Mouse (Mus musculus) MEL (cell line): Measurements from ENCODE around the gene Ilf3. TPM values are rescaled to one million over a fixed set of nuclear protein-coding genes. Genes with fewer than 3 reads are reported as not detected.

ENCODE experiments used
- DNase-seq: peaks from one replicate; pipeline ENCODE4 v3.0.0; 2011; ENCODE audit warnings: low read depth, low spot score
- H3K27ac ChIP-seq: 2 replicates; pipeline ENCODE4 v1.5.1; 2012; ENCODE audit warnings: low read depth, mild to moderate bottlenecking, control low read depth, low read length, moderate library complexity; ENCODE audit not compliant: control insufficient read depth
- H3K27me3 ChIP-seq, 2 experiments: fragments of 150-350 bp in 1 of 2; sonication (generic) in 1 of 2; 2 replicates each; pipeline ENCODE4 v1.6.1; 2012; ENCODE audit warnings: low read length in 2 of 2, mild to moderate bottlenecking in 2 of 2, improper control_type of control experiment in 1 of 2, moderate library complexity in 1 of 2; ENCODE audit not compliant: insufficient read depth in 2 of 2, control insufficient read depth in 1 of 2
- H3K36me3 ChIP-seq, 2 experiments: 2 replicates each; pipeline ENCODE4 v1.6.1; 2012 to 2014; ENCODE audit warnings: low read length in 2 of 2, improper control_type of control experiment in 1 of 2, inconsistent platforms in 1 of 2, mild to moderate bottlenecking in 1 of 2; ENCODE audit not compliant: insufficient read depth in 2 of 2, control insufficient read depth in 1 of 2
- H3K4me1 ChIP-seq, 2 experiments: fragments of 150-350 bp in 1 of 2; sonication (generic) in 1 of 2; 2 replicates each; pipeline ENCODE4 v1.6.1; 2012; ENCODE audit warnings: low read length in 2 of 2, improper control_type of control experiment in 1 of 2, mild to moderate bottlenecking in 1 of 2; ENCODE audit not compliant: insufficient read depth in 2 of 2, control insufficient read depth in 1 of 2
- H3K4me3 ChIP-seq, 2 experiments: fragments of 150-350 bp in 1 of 2; sonication (generic) in 1 of 2; 2 replicates each; pipeline ENCODE4 v1.5.1; 2012; ENCODE audit warnings: low read depth in 2 of 2, low read length in 2 of 2, mild to moderate bottlenecking in 2 of 2, moderate library complexity in 2 of 2, control low read depth in 1 of 2, improper control_type of control experiment in 1 of 2; ENCODE audit not compliant: control insufficient read depth in 1 of 2, insufficient read depth in 1 of 2
- H3K79me2 ChIP-seq: 2 replicates; pipeline ENCODE4 v1.6.1; 2012; ENCODE audit warnings: mild to moderate bottlenecking, low read length, moderate library complexity; ENCODE audit not compliant: control insufficient read depth, poor library complexity, insufficient read depth
- H3K9ac ChIP-seq: 2 replicates; pipeline ENCODE4 v1.6.1; 2012; ENCODE audit warnings: low read depth, mild to moderate bottlenecking, control low read depth, low read length, moderate library complexity; ENCODE audit not compliant: control insufficient read depth, poor library complexity, severe bottlenecking
- H3K9me3 ChIP-seq: fragments of 150-350 bp; sonication (generic); replicated peaks from 2 replicates; pipeline ENCODE4 v1.6.1; 2012; ENCODE audit warnings: mild to moderate bottlenecking, low read length, improper control_type of control experiment, moderate library complexity; ENCODE audit not compliant: insufficient read depth
- CHD2 ChIP-seq: IDR thresholded peaks from 2 replicates; pipeline ENCODE4 v1.6.1; 2011; ENCODE audit warnings: low read length, improper control_type of control experiment
- CTCF ChIP-seq, 3 experiments: IDR thresholded peaks in 2 of 3; conservative IDR thresholded peaks in 1 of 3; 2 replicates each; pipeline ENCODE4 v1.5.1; 2011 to 2012; ENCODE audit warnings: low read length in 3 of 3, low read depth in 2 of 3, mild to moderate bottlenecking in 2 of 3, improper control_type of control experiment in 1 of 3, inconsistent platforms in 1 of 3, mixed read lengths in 1 of 3, moderate library complexity in 1 of 3; ENCODE audit not compliant: control insufficient read depth in 1 of 3, insufficient read depth in 1 of 3, poor library complexity in 1 of 3, severe bottlenecking in 1 of 3
- ELF1 ChIP-seq: IDR thresholded peaks from 2 replicates; pipeline ENCODE4 v1.6.1; 2014; ENCODE audit warnings: low read depth, mild to moderate bottlenecking, inconsistent platforms, low read length, improper control_type of control experiment, moderate library complexity
- EP300 ChIP-seq, 2 experiments: IDR thresholded peaks; 2 replicates each; pipeline ENCODE4 v1.6.1; 2011; ENCODE audit warnings: improper control_type of control experiment in 2 of 2, low read length in 2 of 2, low read depth in 1 of 2, mild to moderate bottlenecking in 1 of 2
- ETS1 ChIP-seq: IDR thresholded peaks from 2 replicates; pipeline ENCODE4 v1.6.1; 2012; ENCODE audit warnings: low read depth, mild to moderate bottlenecking, inconsistent platforms, low read length, improper control_type of control experiment, moderate library complexity
- GATA1 ChIP-seq: IDR thresholded peaks from 2 replicates; pipeline ENCODE4 v1.6.1; 2011; ENCODE audit warnings: low read depth, low read length, improper control_type of control experiment
- JUND ChIP-seq: IDR thresholded peaks from 2 replicates; pipeline ENCODE4 v1.6.1; 2011; ENCODE audit warnings: low read depth, mild to moderate bottlenecking, improper control_type of control experiment, low read length
- KAT2A ChIP-seq: conservative IDR thresholded peaks from 2 replicates; pipeline ENCODE4 v1.6.1; 2012; ENCODE audit warnings: low read depth, low read length, improper control_type of control experiment, inconsistent platforms
- MAFK ChIP-seq: IDR thresholded peaks from 2 replicates; pipeline ENCODE4 v1.6.1; 2011; ENCODE audit warnings: low read depth, mild to moderate bottlenecking, low read length, improper control_type of control experiment, borderline replicate concordance
- MAX ChIP-seq: IDR thresholded peaks from 2 replicates; pipeline ENCODE4 v1.6.1; 2011; ENCODE audit warnings: low read length, improper control_type of control experiment
- MAZ ChIP-seq: IDR thresholded peaks from 2 replicates; pipeline ENCODE4 v1.6.1; 2012; ENCODE audit warnings: low read depth, mild to moderate bottlenecking, inconsistent platforms, low read length, improper control_type of control experiment
- MEF2A ChIP-seq: IDR thresholded peaks from 2 replicates; pipeline ENCODE4 v1.6.1; 2014; ENCODE audit warnings: low read depth, mild to moderate bottlenecking, inconsistent platforms, low read length, improper control_type of control experiment; ENCODE audit not compliant: poor library complexity, insufficient replicate concordance, severe bottlenecking; ENCODE audit errors: extremely low read depth
- MYB ChIP-seq: IDR thresholded peaks from 2 replicates; pipeline ENCODE4 v1.6.1; 2011; ENCODE audit warnings: mild to moderate bottlenecking, low read depth, low read length, improper control_type of control experiment
- NELFE ChIP-seq: IDR thresholded peaks from 2 replicates; pipeline ENCODE4 v1.6.1; 2011; ENCODE audit warnings: low read depth, low read length, improper control_type of control experiment
- NRF1 ChIP-seq: IDR thresholded peaks from 2 replicates; pipeline ENCODE4 v1.6.1; 2014; ENCODE audit warnings: low read depth, mild to moderate bottlenecking, inconsistent platforms, low read length, improper control_type of control experiment, moderate library complexity; ENCODE audit not compliant: poor library complexity, insufficient read depth, severe bottlenecking
- POLR2AphosphoS5 ChIP-seq: IDR thresholded peaks from 2 replicates; pipeline ENCODE4 v1.6.1; 2012; ENCODE audit warnings: low read depth, borderline replicate concordance, mild to moderate bottlenecking, inconsistent platforms, low read length, moderate library complexity, mixed read lengths
- RCOR1 ChIP-seq: IDR thresholded peaks from 2 replicates; pipeline ENCODE4 v1.6.1; 2012; ENCODE audit warnings: low read depth, mild to moderate bottlenecking, inconsistent platforms, low read length, improper control_type of control experiment
- SIN3A ChIP-seq: IDR thresholded peaks from 2 replicates; pipeline ENCODE4 v1.6.1; 2012; ENCODE audit warnings: low read length, improper control_type of control experiment, inconsistent platforms
- SMC3 ChIP-seq: IDR thresholded peaks from 2 replicates; pipeline ENCODE4 v1.6.1; 2011; ENCODE audit warnings: low read depth, low read length, improper control_type of control experiment
- TAL1 ChIP-seq: IDR thresholded peaks from 2 replicates; pipeline ENCODE4 v1.6.1; 2012; ENCODE audit warnings: mild to moderate bottlenecking, inconsistent platforms, low read length, moderate library complexity, mixed read lengths
- TBP ChIP-seq: IDR thresholded peaks from 2 replicates; pipeline ENCODE4 v1.8.0; 2011; ENCODE audit warnings: low read depth, low read length, improper control_type of control experiment
- TCF12 ChIP-seq: IDR thresholded peaks from 2 replicates; pipeline ENCODE4 v1.6.1; 2014; ENCODE audit warnings: low read depth, mild to moderate bottlenecking, inconsistent platforms, low read length, improper control_type of control experiment, moderate library complexity
- UBTF ChIP-seq: IDR thresholded peaks from 2 replicates; pipeline ENCODE4 v1.6.1; 2012; ENCODE audit warnings: low read depth, mild to moderate bottlenecking, inconsistent platforms, low read length, improper control_type of control experiment, moderate library complexity, borderline replicate concordance; ENCODE audit not compliant: insufficient read depth
- ZC3H11A ChIP-seq: IDR thresholded peaks from 2 replicates; pipeline ENCODE4 v1.6.1; 2012; ENCODE audit warnings: low read depth, mild to moderate bottlenecking, inconsistent platforms, low read length, improper control_type of control experiment
- ZNF384 ChIP-seq: IDR thresholded peaks from 2 replicates; pipeline ENCODE4 v1.6.1; 2012; ENCODE audit warnings: low read depth, mild to moderate bottlenecking, inconsistent platforms, low read length, improper control_type of control experiment
- polyA plus RNA-seq, 2 experiments: library from polyadenylated mRNA; stranded (reverse) in 1 of 2; unstranded in 1 of 2; fragments of >175 nt in 1 of 2; fragments of >200 nt in 1 of 2; gene quantifications; 2 replicates each; pipeline versions ENCODE4 v1.2.1 to v1.2.4; 2012; ENCODE audit warnings: low replicate concordance in 2 of 2, low read depth in 1 of 2; ENCODE audit not compliant: insufficient read length in 2 of 2, insufficient read depth in 1 of 2, missing spikeins in 1 of 2
- total RNA-seq: library from RNA; depleted of rRNA; stranded (reverse); fragments of 300-350 nt; gene quantifications from 2 replicates; pipeline ENCODE4 v1.2.3, GENCODE M21; 2012

Ilf3 gene
- total and polyA plus RNA-seq, 3 experiments, result 67.4 to 519 (median 210) TPM

DNA sequence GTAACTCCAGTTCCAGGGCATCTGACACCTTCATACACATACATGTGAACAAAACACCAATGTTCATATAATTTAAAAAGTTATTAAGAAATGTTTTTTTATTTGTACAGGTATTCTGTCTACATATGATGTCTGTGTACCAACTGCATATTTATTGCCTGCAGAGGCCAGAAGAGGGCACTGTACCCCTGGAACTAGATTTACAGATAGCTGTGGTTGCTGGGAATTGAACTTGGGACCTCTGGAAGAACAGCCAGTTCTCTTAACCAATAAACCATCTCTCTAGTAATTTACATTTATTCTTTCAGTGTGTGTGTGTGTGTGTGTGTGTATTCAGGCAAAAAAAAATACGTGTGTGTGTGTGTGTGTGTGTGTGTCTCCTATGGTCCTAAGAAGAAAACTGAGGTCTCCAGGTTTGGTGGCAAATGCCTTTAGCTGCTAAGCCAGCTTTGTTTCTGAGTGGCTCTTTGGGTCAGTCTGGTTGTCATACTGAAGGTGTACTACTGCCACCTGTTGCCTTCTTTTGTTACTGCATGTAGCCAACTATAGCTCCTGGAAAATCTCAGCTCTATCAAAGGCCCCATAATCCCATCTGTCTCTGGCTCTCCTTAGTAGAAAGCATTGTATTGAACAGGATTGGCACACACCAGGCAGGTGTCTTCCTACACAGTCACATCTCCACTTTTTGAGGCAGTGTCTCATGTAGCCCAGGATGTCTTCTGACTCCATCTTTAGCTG lies 10.5 kb upstream of the Ilf3 start (continued):
- peak; percentile 100 for TF ChIP-seq ZC3H11A
- peak; percentile 90 for TF ChIP-seq RCOR1
- TF ChIP-seq KAT2A, result no peak
- TF ChIP-seq CHD2, result no peak

DNA sequence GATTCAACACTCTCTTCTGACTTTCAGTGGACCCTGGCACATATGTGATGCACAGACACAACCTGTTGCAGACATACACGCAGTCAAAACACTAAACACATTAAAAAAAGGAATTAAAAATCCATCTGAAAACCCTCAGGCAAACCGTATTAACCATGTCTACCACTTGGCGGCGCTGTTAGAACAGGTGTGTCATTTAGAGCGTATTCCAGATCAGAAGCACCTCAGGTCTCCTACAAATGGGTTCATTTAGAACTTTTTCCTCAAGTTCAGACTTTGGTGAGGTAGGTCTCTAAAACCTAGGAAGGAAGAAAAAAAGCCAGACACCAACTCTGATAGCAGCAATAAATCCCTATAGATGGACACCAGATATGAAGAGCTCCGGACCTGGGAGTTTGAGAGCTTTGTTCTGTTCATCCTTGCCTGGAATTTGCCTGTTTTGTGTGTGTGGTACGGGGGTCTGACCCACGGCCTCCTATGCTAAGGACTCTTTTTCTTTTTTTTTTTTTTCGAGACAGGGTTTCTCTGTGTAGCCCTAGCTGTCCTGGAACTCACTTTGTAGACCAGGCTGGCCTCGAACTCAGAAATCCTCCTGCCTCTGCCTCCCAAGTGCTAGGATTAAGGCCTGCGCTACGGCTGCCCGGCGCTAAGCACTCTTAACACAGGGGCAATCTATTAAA lies 990 bp upstream of the Ilf3 start:
- Histone ChIP-seq H3K36me3 (peaks cover 4 to 30% of the 10 kb centered on the region in 2 experiments), H3K4me3 (peak overlapping the region; percentile 20 to 33), H3K9me3 (no peaks in the 10 kb centered on the region), H3K9ac (peak overlapping the region; percentile 58), H3K27me3 (peaks cover 6 to 8% of the 10 kb centered on the region in 2 experiments), H3K4me1 (peaks cover 7 to 40% of the 10 kb centered on the region in 2 experiments), H3K79me2 (peaks cover 34% of the 10 kb centered on the region), H3K27ac (peak overlapping the region; percentile 85)
- DNase-seq, result peak; percentile 97
- TF ChIP-seq ETS1 (no peak), TAL1 (no peak), CTCF (IDR thresholded peaks at IDR 0.05 in 2 of 3, conservative IDR thresholded peaks at IDR 0.05 in 1 of 3; ENCODE audit: control insufficient read depth in 1 of 3, insufficient read depth in 1 of 3, low read depth in 2 of 3, low read length in 3 of 3, poor library complexity in 1 of 3, severe bottlenecking in 1 of 3) (peak in 2 of 3 experiments; percentile 91 to 100; a peak in 4 of 6 replicates), MAZ (no peak), MAFK (no peak), SIN3A (no peak), SMC3 (no peak), MEF2A (no peak), ELF1 (no peak), UBTF (no peak; the same call in 1 of the 2 replicates), POLR2AphosphoS5 (no peak), JUND (no peak), TCF12 (no peak), NRF1 (no peak), NELFE (no peak), EP300 (IDR thresholded peaks at IDR 0.05; ENCODE audit: low read depth in 1 of 2, low read length in 2 of 2) (no peak), CHD2 (no peak), GATA1 (peak; percentile 32), MAX (no peak), ZNF384 (no peak), MYB (no peak), TBP (peak; percentile 78; the same call in 1 of the 2 replicates)
